Mouse (Mus musculus) right cerebral cortex, postnatal 36 days (tissue): ENCODE data around the gene Slc43a1.

Source experiments
- DNase-seq, 2 experiments: peaks; one replicate each; pipeline ENCODE4 v3.0.0; 2022; ENCODE audit warnings: low spot score in 2 of 2, mixed read lengths in 1 of 2

The Slc43a1 gene

GRCm38 (mm10) chr2:84827283-84827920 is 11.2 kb upstream of the Slc43a1 start:
- no peak for DNase-seq

GRCm38 (mm10) chr2:84831666-84832391 is 6.8 kb upstream of the Slc43a1 start:
- DNase-seq: peak; percentile 76 to 83

GRCm38 (mm10) chr2:84837107-84837506 is 1.5 kb upstream of the Slc43a1 start:
- no peak for DNase-seq

- DNase-seq: no peak
Measured at GRCm38 (mm10) chr2:84837817-84838592, 645 bp upstream of the Slc43a1 start.

- no peak for DNase-seq
Measured at GRCm38 (mm10) chr2:84838993-84839980, 637 bp downstream of the Slc43a1 start.

GRCm38 (mm10) chr2:84840016-84840747 is 1.5 kb downstream of the Slc43a1 start:
- DNase-seq: no peak

- DNase-seq: no peak
Measured at GRCm38 (mm10) chr2:84840748-84841563, 2.3 kb downstream of the Slc43a1 start.

GRCm38 (mm10) chr2:84841905-84842304 is 3.3 kb downstream of the Slc43a1 start:
- no peak for DNase-seq

- no peak for DNase-seq
Measured at GRCm38 (mm10) chr2:84843654-84844053, 5.0 kb downstream of the Slc43a1 start.

GRCm38 (mm10) chr2:84845226-84845625 is 6.6 kb downstream of the Slc43a1 start:
- DNase-seq: no peak

- DNase-seq: no peak
Measured at GRCm38 (mm10) chr2:84850407-84851129, 11.9 kb downstream of the Slc43a1 start.

- no peak for DNase-seq
Measured at GRCm38 (mm10) chr2:84851130-84852040, 12.7 kb downstream of the Slc43a1 start.

- DNase-seq: no peak
Measured at GRCm38 (mm10) chr2:84855732-84856131, 17.1 kb downstream of the Slc43a1 start.

- DNase-seq: no peak
Measured at GRCm38 (mm10) chr2:84858551-84858950, 19.9 kb downstream of the Slc43a1 start.

- DNase-seq: no peak
Measured at GRCm38 (mm10) chr2:84859991-84860780, 21.5 kb downstream of the Slc43a1 start.

- DNase-seq: no peak
Measured at GRCm38 (mm10) chr2:84861430-84861829, 22.8 kb downstream of the Slc43a1 start.

GRCm38 (mm10) chr2:84862231-84862630 is 23.6 kb downstream of the Slc43a1 start:
- no peak for DNase-seq
